Mouse (Mus musculus) spleen, adult 2 months (tissue): Measurements from ENCODE around the gene Uxt.

Experiments
- CTCF ChIP-seq: fragments of 200-500 bp; IDR thresholded peaks from 2 replicates; pipeline ENCODE4 v1.5.1; 2011; ENCODE audit warnings: mild to moderate bottlenecking, inconsistent platforms; ENCODE audit not compliant: insufficient read depth, insufficient read length, insufficient replicate concordance; ENCODE audit errors: extremely low read depth
- POLR2A ChIP-seq: fragments of 200-500 bp; IDR thresholded peaks from 2 replicates; pipeline ENCODE4 v1.6.1; 2011; ENCODE audit warnings: low read depth, low read length, inconsistent platforms

- TF ChIP-seq CTCF (peak; percentile 39; the same call in 1 of the 2 replicates), POLR2A (no peak)
These were observed 15.8 kb downstream of the Uxt start for GRCm38 (mm10) chrX:20946055-20946454.
